Mouse (Mus musculus): ENCODE data around the gene Gm13889. TPM values are rescaled to one million over a fixed set of nuclear protein-coding genes. Genes with fewer than 3 reads are reported as not detected.

Gene Gm13889
- polyA plus RNA-seq, 1 experiment from 2014 or later = 5.0 TPM

DNA sequence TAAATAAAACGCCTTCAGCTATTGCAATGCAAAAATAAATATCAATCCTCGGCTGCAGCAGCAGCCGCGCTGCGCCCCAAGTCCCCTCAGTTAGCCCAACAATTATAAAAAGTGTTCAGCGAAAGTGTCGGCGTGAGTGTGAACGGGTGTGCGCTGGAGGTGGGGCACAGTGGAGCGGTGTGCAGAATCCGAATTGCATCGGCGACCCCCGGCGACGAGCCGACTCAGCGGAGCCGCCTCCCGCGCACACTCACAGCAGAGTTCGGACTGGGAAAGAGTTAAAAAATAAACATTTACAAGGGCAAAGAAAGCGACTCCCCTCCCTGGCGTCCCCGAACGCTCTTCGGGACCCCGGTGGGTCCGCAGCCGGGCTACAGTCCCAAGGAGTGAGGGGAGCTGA is 1.1 kb downstream of the Gm13889 start:
- no peaks in the 10 kb centered on the region for H3K36me3 ChIP-seq
- H3K9me3 ChIP-seq = no peaks in the 10 kb centered on the region
- peak overlapping the region; percentile 97 for H3K4me2 ChIP-seq (replicated peaks)
- peak overlapping the region; percentile 56 for H3K27ac ChIP-seq
- H3K4me1 ChIP-seq (replicated peaks) = peaks cover 37% of the 10 kb centered on the region
- peaks cover 57% of the 10 kb centered on the region for H3K27me3 ChIP-seq
- no peak for ATAC-seq
- peak overlapping the region; percentile 82 for H3K9ac ChIP-seq (replicated peaks)
- peak overlapping the region; percentile 70 for H3K4me3 ChIP-seq (replicated peaks)
- under 1% methylated on average over 31 of the region's 31 CpGs for WGBS

- peak overlapping the region; percentile 97 for H3K4me2 ChIP-seq (replicated peaks)
- ATAC-seq = no peak
- H3K4me3 ChIP-seq (replicated peaks) = peak overlapping the region; percentile 70
- H3K9ac ChIP-seq (replicated peaks) = peak overlapping the region; percentile 82
- H3K4me1 ChIP-seq (replicated peaks) = peaks cover 37% of the 10 kb centered on the region
- no peaks in the 10 kb centered on the region for H3K36me3 ChIP-seq
- no peak overlapping the region for H3K27ac ChIP-seq
- peaks cover 57% of the 10 kb centered on the region for H3K27me3 ChIP-seq
- H3K9me3 ChIP-seq = no peaks in the 10 kb centered on the region
- 1% methylated on average over 32 of the region's 32 CpGs for WGBS
These were observed 2.0 kb downstream of the Gm13889 start for GRCm38 (mm10) chr2:93954781-93955578.

GRCm38 (mm10) chr2:93953726-93954125 is 3.3 kb downstream of the Gm13889 start:
- WGBS = 84% methylated on average over 9 of the region's 9 CpGs
- Histone ChIP-seq H3K27me3 (peaks cover 55% of the 10 kb centered on the region), H3K27ac (no peak overlapping the region)

GRCm38 (mm10) chr2:93946976-93947375 is 10.0 kb downstream of the Gm13889 start:
- no peak overlapping the region for H3K4me3 ChIP-seq (replicated peaks)
- no peak overlapping the region for H3K4me2 ChIP-seq (replicated peaks)
- ATAC-seq = no peak
- peaks cover 10% of the 10 kb centered on the region; the same call in 1 of the 2 replicates for H3K9me3 ChIP-seq
- H3K4me1 ChIP-seq (replicated peaks) = no peaks in the 10 kb centered on the region
- H3K27me3 ChIP-seq = 0 out of 2 replicates have a peak, but pooled peaks cover 4% of the 10 kb centered on the region
- H3K9ac ChIP-seq (replicated peaks) = no peak overlapping the region
- 73% methylated on average over 5 of the region's 5 CpGs for WGBS
- no peaks in the 10 kb centered on the region for H3K36me3 ChIP-seq
- no peak overlapping the region for H3K27ac ChIP-seq

More at GRCm38 (mm10) chr2:93953726-93954125, 3.3 kb downstream of the Gm13889 start:
- ATAC-seq = no peak
- peaks cover 37% of the 10 kb centered on the region for H3K4me1 ChIP-seq (replicated peaks)
- H3K4me2 ChIP-seq (replicated peaks) = no peak overlapping the region
- H3K4me3 ChIP-seq (replicated peaks) = no peak overlapping the region
- H3K36me3 ChIP-seq = no peaks in the 10 kb centered on the region
- no peak overlapping the region for H3K9ac ChIP-seq (replicated peaks)
- H3K9me3 ChIP-seq = 0 out of 2 replicates have a peak, but pooled peaks cover 4% of the 10 kb centered on the region

DNA sequence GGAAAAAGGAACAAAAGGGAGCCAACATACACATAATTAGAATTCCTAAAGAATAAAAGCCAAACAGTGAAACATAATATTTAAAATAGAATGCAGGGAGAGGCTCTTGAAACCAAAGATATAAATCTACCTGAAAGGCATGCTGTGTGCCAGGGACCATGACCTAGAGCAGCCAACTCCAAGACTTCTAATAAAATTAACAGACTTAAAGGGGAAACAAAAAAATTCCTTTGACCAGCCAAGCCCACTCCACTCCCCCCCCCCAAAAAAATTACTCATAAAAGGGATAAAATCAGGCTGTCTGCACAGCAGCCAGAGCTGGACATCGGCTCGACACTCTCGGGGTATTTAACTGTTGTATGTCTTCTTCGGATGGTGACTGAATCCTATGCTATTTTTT is 12.1 kb downstream of the Gm13889 start:
- Histone ChIP-seq H3K27ac (no peak overlapping the region), H3K27me3 (no peaks in the 10 kb centered on the region), H3K4me2 (replicated peaks) (no peak overlapping the region), H3K36me3 (no peaks in the 10 kb centered on the region), H3K4me1 (replicated peaks) (no peaks in the 10 kb centered on the region), H3K9me3 (peaks cover 10% of the 10 kb centered on the region; the same call in 1 of the 2 replicates), H3K9ac (replicated peaks) (no peak overlapping the region), H3K4me3 (replicated peaks) (no peak overlapping the region)
- 97% methylated on average over 4 of the region's 4 CpGs for WGBS
- ATAC-seq = no peak

- no peaks in the 10 kb centered on the region for H3K27me3 ChIP-seq
- no peak for ATAC-seq
These were observed 12.9 kb downstream of the Gm13889 start for GRCm38 (mm10) chr2:93944099-93944498.

GRCm38 (mm10) chr2:93941670-93942069 is 15.3 kb downstream of the Gm13889 start:
- H3K4me3 ChIP-seq (replicated peaks) = no peak overlapping the region
- H3K9ac ChIP-seq (replicated peaks) = no peak overlapping the region
- no peaks in the 10 kb centered on the region for H3K36me3 ChIP-seq
- no peak overlapping the region for H3K4me2 ChIP-seq (replicated peaks)
- no peak for ATAC-seq
- H3K4me1 ChIP-seq (replicated peaks) = no peaks in the 10 kb centered on the region
- peaks cover 6% of the 10 kb centered on the region; the same call in 1 of the 2 replicates for H3K9me3 ChIP-seq
- 88% methylated on average over 11 of the region's 11 CpGs for WGBS
- H3K27me3 ChIP-seq = no peaks in the 10 kb centered on the region
- no peak overlapping the region for H3K27ac ChIP-seq

More at GRCm38 (mm10) chr2:93944099-93944498, 12.9 kb downstream of the Gm13889 start:
- Histone ChIP-seq H3K27ac (no peak overlapping the region), H3K4me3 (replicated peaks) (no peak overlapping the region), H3K9ac (replicated peaks) (no peak overlapping the region), H3K4me1 (replicated peaks) (no peaks in the 10 kb centered on the region), H3K9me3 (peaks cover 9% of the 10 kb centered on the region; the same call in 1 of the 2 replicates), H3K4me2 (replicated peaks) (no peak overlapping the region), H3K36me3 (no peaks in the 10 kb centered on the region)
- 93% methylated on average over 2 of the region's 2 CpGs for WGBS

- Histone ChIP-seq H3K27me3 (no peaks in the 10 kb centered on the region), H3K9me3 (peaks cover 3% of the 10 kb centered on the region; the same call in 1 of the 2 replicates), H3K9ac (replicated peaks) (no peak overlapping the region), H3K4me1 (replicated peaks) (no peaks in the 10 kb centered on the region), H3K36me3 (no peaks in the 10 kb centered on the region), H3K4me2 (replicated peaks) (no peak overlapping the region), H3K4me3 (replicated peaks) (no peak overlapping the region), H3K27ac (no peak overlapping the region)
- 83% methylated on average over 9 of the region's 9 CpGs for WGBS
- no peak for ATAC-seq
These were observed 18.5 kb downstream of the Gm13889 start for GRCm38 (mm10) chr2:93938534-93938933.

DNA sequence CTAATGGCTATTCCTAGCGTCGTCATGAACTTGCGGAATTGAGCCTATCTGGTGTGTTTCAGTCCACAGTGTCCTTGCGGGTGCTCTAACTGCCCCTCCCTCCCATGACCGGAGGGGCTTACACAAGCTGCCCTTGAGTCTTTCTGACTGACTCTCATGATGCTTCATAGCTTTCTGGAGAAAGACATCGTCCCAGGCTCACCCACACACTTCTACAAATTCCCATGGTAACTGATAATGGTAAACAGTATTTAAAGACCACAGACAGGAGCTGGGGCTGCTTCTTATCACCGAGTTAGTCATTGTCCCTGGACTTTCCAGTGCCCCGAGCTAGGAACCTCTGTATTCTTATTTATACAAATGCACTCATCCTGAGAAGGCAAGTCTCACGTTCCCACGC is 28.1 kb downstream of the Gm13889 start:
- H3K9ac ChIP-seq (replicated peaks) = no peak overlapping the region
- no peaks in the 10 kb centered on the region for H3K4me1 ChIP-seq (replicated peaks)
- WGBS = 88% methylated on average over 10 of the region's 10 CpGs

DNA sequence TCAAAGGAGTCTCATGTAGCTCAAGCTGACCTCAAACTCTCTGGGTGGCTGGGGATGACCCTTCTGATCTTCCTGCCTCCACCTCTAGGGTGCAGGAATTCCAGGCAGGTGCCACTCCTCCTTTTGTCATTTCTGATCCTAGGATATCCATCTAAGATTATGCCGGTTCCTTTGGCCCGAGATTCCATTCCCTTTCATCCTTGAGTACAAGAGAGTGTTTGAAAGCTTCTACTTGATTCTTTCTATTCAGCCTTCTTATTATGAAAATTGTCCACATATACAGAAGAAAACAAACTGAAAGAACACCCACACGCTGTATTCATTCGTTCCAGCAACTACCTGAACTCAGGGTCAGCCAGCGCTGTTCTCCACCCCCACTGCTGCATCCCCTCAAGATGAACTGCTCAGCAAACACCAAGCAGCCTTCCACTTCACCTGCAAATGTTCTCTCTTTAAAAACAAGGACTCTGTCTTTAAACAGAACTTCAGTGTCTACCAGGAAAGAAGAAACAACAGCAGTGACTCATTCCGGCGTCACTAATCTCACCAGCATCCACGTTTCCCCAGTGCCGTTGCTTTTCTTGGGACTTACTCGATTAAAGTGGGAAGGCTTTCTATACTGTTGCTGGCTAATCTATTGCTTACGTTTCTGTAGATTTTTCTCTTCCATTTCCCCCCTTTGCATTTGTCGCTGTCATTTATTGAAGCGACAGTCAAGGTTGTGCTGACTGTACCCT is 29.1 kb downstream of the Gm13889 start:
- Histone ChIP-seq H3K27ac (no peak overlapping the region), H3K9ac (replicated peaks) (no peak overlapping the region), H3K27me3 (no peaks in the 10 kb centered on the region), H3K4me1 (replicated peaks) (no peaks in the 10 kb centered on the region), H3K36me3 (no peaks in the 10 kb centered on the region), H3K4me3 (replicated peaks) (no peak overlapping the region), H3K4me2 (replicated peaks) (no peak overlapping the region), H3K9me3 (no peaks in the 10 kb centered on the region)
- 71% methylated on average over 13 of the region's 13 CpGs for WGBS
- ATAC-seq = no peak

More for the DNA sequence above, 28.1 kb downstream of the Gm13889 start:
- Histone ChIP-seq H3K36me3 (no peaks in the 10 kb centered on the region), H3K9me3 (no peaks in the 10 kb centered on the region), H3K4me3 (replicated peaks) (no peak overlapping the region), H3K27ac (no peak overlapping the region), H3K27me3 (no peaks in the 10 kb centered on the region), H3K4me2 (replicated peaks) (no peak overlapping the region)
- no peak for ATAC-seq

GRCm38 (mm10) chr2:93926141-93926540 is 30.9 kb downstream of the Gm13889 start:
- Histone ChIP-seq H3K27me3 (no peaks in the 10 kb centered on the region), H3K27ac (no peak overlapping the region), H3K4me3 (replicated peaks) (no peak overlapping the region), H3K36me3 (no peaks in the 10 kb centered on the region), H3K9ac (replicated peaks) (no peak overlapping the region), H3K4me1 (replicated peaks) (no peaks in the 10 kb centered on the region), H3K4me2 (replicated peaks) (no peak overlapping the region), H3K9me3 (no peaks in the 10 kb centered on the region)
- 97% methylated on average over 8 of the region's 8 CpGs for WGBS
- no peak for ATAC-seq

GRCm38 (mm10) chr2:93919093-93919492 is 37.9 kb downstream of the Gm13889 start:
- H3K4me2 ChIP-seq (replicated peaks) = no peak overlapping the region
- no peak overlapping the region for H3K9ac ChIP-seq (replicated peaks)
- H3K27ac ChIP-seq = no peak overlapping the region
- ATAC-seq = no peak
- no peaks in the 10 kb centered on the region for H3K27me3 ChIP-seq
- H3K9me3 ChIP-seq = no peaks in the 10 kb centered on the region
- WGBS = 89% methylated on average over 3 of the region's 3 CpGs
- no peaks in the 10 kb centered on the region for H3K4me1 ChIP-seq (replicated peaks)
- no peak overlapping the region for H3K4me3 ChIP-seq (replicated peaks)
- H3K36me3 ChIP-seq = no peaks in the 10 kb centered on the region
